Mouse (Mus musculus): ENCODE data around the gene Gm8369. TPM values are rescaled to one million over a fixed set of nuclear protein-coding genes. Genes with fewer than 3 reads are reported as not detected.

The Gm8369 gene
- 441 TPM for polyA plus RNA-seq (2017; shearing (Covaris generic))

GRCm38 (mm10) chr19:11485746-11486145 is at the start of gene Gm8369:
Gene Gm8369, plus strand, starts transcription at chr19:11485938.

DNA sequence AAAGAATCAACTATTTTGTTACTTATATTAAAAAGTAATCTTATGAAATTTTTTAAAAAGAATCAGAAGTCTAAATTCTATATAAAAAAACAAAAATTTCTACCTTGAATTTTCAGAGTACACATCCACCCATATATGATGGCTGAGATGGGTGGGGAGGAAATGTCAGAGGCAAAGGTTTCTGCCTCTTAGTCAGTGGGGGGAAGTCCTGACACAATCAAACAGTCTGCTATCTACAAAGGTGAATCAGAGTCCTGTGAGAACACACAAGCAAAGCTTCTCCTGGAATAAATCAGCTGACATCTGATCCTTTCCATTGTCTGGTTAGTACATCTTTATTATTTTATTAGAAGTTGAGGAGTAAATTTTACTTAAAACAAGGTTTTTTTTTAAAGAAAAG is 42.4 kb upstream of the Gm8369 start, which contains the start of gene Ms4a4b:
Gene Ms4a4b (plus strand): TSS at position 216 of the 400 bp plus-strand sequence.

DNA sequence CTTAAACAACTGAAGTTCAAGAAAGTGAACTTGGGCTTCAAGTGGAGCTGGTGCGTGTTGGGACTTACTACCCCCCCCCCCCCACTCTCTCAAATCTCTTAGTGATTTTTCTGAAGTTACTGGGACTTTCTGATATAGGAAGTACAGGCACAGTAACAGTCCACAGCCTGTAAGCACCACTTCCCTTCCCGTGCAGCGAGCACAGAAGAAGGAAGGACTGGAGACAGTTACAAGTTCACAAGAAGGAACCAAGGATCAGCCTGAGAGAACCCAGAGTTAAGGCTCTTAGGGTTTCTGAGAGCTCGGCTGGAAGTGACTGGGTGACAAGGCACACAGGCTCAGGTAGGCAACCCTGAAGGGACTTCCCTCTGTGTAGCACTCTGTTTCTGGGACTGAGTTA is 16.5 kb upstream of the Gm8369 start, which contains the start of gene Ms4a6c:
Gene Ms4a6c (plus strand): TSS at position 152 of the 400 bp plus-strand sequence.

DNA sequence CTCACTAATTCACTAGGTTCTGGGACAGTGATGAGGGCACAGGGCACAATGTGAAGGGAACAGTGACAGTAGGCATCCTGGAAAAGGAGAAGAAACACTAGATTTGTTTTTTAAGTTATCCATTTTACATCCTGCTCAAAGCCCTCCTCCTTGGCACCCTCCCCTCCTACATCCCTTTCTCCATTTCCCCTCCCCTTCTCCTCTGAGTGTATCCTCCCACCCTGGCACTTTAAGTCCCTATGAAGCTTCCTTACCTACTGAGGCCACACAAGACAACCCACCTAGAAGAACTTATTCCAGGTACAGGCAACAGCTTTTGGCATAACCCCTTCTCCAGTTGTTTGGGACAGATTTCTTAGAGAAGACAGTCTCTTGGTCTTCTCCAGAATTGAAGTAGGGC is 30.5 kb downstream of the Gm8369 start, which contains the start of gene Ms4a6b:
Gene Ms4a6b (plus strand): TSS at position 267 of the 400 bp plus-strand sequence.

DNA sequence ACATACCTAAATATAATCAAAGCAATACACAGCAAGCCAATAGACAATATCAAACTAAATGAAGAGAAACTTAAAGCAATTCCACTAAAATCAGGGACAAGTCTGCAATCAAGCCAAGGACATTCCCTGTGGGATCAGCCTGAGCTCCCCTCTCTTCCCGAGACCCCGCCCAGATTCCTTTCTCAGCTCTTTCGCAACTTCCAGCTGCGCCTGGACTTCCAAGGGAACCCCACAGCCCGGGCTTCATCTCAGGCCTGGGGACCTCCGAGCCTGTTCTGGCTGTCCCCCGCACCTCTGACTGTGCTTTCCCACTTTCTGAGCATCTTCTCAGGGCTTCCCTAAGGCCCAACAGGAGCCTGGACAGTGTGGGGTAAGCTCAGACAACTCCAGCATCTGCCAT is 50.9 kb downstream of the Gm8369 start, which contains the start of gene Ms4a4d:
Gene Ms4a4d (plus strand): TSS at position 209 of the 400 bp plus-strand sequence.

Other genes with a start within 250 kb of the Gm8369 start
- 0.47 TPM for gene Ms4a1, start 219.7 kb upstream of the Gm8369 start, polyA plus RNA-seq (2017; shearing (Covaris generic))
- not detected for gene Ms4a5, start 202.1 kb upstream of the Gm8369 start, polyA plus RNA-seq (2017; shearing (Covaris generic))
- not detected for gene Ms4a14, start 171.5 kb upstream of the Gm8369 start, polyA plus RNA-seq (2017; shearing (Covaris generic))
- not detected for gene Ms4a7, start 149.8 kb upstream of the Gm8369 start, polyA plus RNA-seq (2017; shearing (Covaris generic))
- gene Ms4a4a, start 110.4 kb upstream of the Gm8369 start, polyA plus RNA-seq (2017; shearing (Covaris generic)): 1.7 TPM
- 109 TPM for gene Ms4a4c, start 81.2 kb upstream of the Gm8369 start, polyA plus RNA-seq (2017; shearing (Covaris generic))
- gene Ms4a4b, start 42.4 kb upstream of the Gm8369 start, polyA plus RNA-seq (2017; shearing (Covaris generic)): 2,305 TPM
- 11.8 TPM for gene Ms4a6c, start 16.6 kb upstream of the Gm8369 start, polyA plus RNA-seq (2017; shearing (Covaris generic))
- gene Ms4a6b, start 30.6 kb downstream of the Gm8369 start, polyA plus RNA-seq (2017; shearing (Covaris generic)): 579 TPM
- 0.66 TPM for gene Ms4a4d, start 50.9 kb downstream of the Gm8369 start, polyA plus RNA-seq (2017; shearing (Covaris generic))
- 16.2 TPM for gene Ms4a6d, start 118.9 kb downstream of the Gm8369 start, polyA plus RNA-seq (2017; shearing (Covaris generic))
- gene Ms4a2, start 137.8 kb downstream of the Gm8369 start, polyA plus RNA-seq (2017; shearing (Covaris generic)): not detected
- gene Ms4a3, start 154.9 kb downstream of the Gm8369 start, polyA plus RNA-seq (2017; shearing (Covaris generic)): not detected
- gene Oosp2, start 174.6 kb downstream of the Gm8369 start, polyA plus RNA-seq (2017; shearing (Covaris generic)): not detected
- not detected for gene Oosp1, start 205.2 kb downstream of the Gm8369 start, polyA plus RNA-seq (2017; shearing (Covaris generic))
- gene Oosp3, start 211.1 kb downstream of the Gm8369 start, polyA plus RNA-seq (2017; shearing (Covaris generic)): 0.64 TPM

Data from effector memory CD4-positive, alpha-beta T cell, adult 5 months (primary cell).